ENCODE assay signal across 34 mouse cellular contexts in genomic region chr11:6132886-6133285, GRCm38 (mm10).
"Had no signal": no experiment of that assay in that cellular context is flagged by ENCODE, and none has a peak within 500 bp of the region (broad histone marks: within the 10 kb centered on the region; RNA-seq: fewer than 3 reads in every experiment).

No protein-coding gene starts in this region.

- H3K9me3 ChIP-seq: heart, embryonic 10.5 days; heart, embryonic 12.5 days; heart, embryonic 13.5 days; heart, embryonic 15.5 days; hindbrain, embryonic 10.5 days; hindbrain, embryonic 12.5 days; hindbrain, embryonic 13.5 days; hindbrain, embryonic 15.5 days; kidney, embryonic 15.5 days had no signal

- ATAC-seq: hindbrain, embryonic 16.5 days; hindbrain, postnatal 0 days; inflammation-experienced regulatory T-cells, adult 6 months had no signal

- H3K4me2 ChIP-seq: heart, embryonic 11.5 days; heart, embryonic 12.5 days; heart, embryonic 13.5 days; heart, embryonic 15.5 days; hindbrain, embryonic 12.5 days; hindbrain, embryonic 13.5 days; hindbrain, embryonic 14.5 days; hindbrain, embryonic 15.5 days; kidney, embryonic 15.5 days had no signal

- H3K9ac ChIP-seq: heart, embryonic 12.5 days; heart, embryonic 13.5 days; heart, embryonic 15.5 days; hindbrain, embryonic 12.5 days; hindbrain, embryonic 13.5 days; hindbrain, embryonic 14.5 days; hindbrain, embryonic 15.5 days; kidney, embryonic 15.5 days had no signal

- H3K4me1 ChIP-seq: hindbrain, embryonic 10.5 days; hindbrain, embryonic 12.5 days; hindbrain, embryonic 13.5 days; hindbrain, embryonic 15.5 days; kidney, embryonic 15.5 days had no signal

- H3K36me3 ChIP-seq: heart, embryonic 10.5 days; heart, embryonic 12.5 days; heart, embryonic 13.5 days; heart, embryonic 15.5 days; hindbrain, embryonic 10.5 days; hindbrain, embryonic 12.5 days; hindbrain, embryonic 15.5 days; kidney, embryonic 15.5 days had no signal

- H3K27ac ChIP-seq: heart, adult 2 months; heart, embryonic 10.5 days; heart, embryonic 13.5 days; heart, embryonic 15.5 days; hindbrain, embryonic 10.5 days; hindbrain, embryonic 12.5 days; hindbrain, embryonic 13.5 days; hindbrain, embryonic 14.5 days; hindbrain, embryonic 15.5 days; hindbrain, postnatal 0 days; kidney, embryonic 15.5 days; kidney, postnatal 0 days; layer of hippocampus, adult 2 months had no signal

- DNase-seq: heart, adult 18-20 months; heart, adult 2 months; heart, postnatal 10 days; heart, postnatal 14 days; heart, postnatal 36 days; heart, postnatal 4 days; kidney, adult 11 months; kidney, adult 18-20 months; kidney, adult 2 months; kidney, adult 8-10 months; kidney, adult 9 months; kidney, postnatal 10 days; kidney, postnatal 14 days; kidney, postnatal 25 days; kidney, postnatal 36 days; kidney, postnatal 4 days; layer of hippocampus, adult 9-11 months; layer of hippocampus, postnatal 36 days had no signal

- H3K27me3 ChIP-seq: heart, embryonic 12.5 days; heart, embryonic 13.5 days; heart, embryonic 15.5 days; hindbrain, embryonic 12.5 days; hindbrain, embryonic 13.5 days; hindbrain, embryonic 15.5 days; kidney, embryonic 15.5 days had no signal

- H3K4me3 ChIP-seq: heart, adult 2 months; heart, embryonic 10.5 days; heart, embryonic 12.5 days; heart, embryonic 13.5 days; heart, embryonic 15.5 days; hindbrain, embryonic 10.5 days; hindbrain, embryonic 12.5 days; hindbrain, embryonic 13.5 days; hindbrain, embryonic 15.5 days; kidney, embryonic 15.5 days; layer of hippocampus, adult 2 months had no signal
